Mouse (Mus musculus) adrenal gland, postnatal 14 days (tissue): ENCODE measurements around the gene Ermap. TPM values are rescaled to one million over a fixed set of nuclear protein-coding genes. Genes with fewer than 3 reads are reported as not detected.

Source experiments
- DNase-seq: peaks from one replicate; pipeline ENCODE4 v3.0.0; 2021; ENCODE audit warnings: mixed read lengths
- total RNA-seq: library from RNA; stranded (reverse); gene quantifications from 2 replicates; pipeline ENCODE4 v1.2.3, GENCODE M21; 2021

Ermap gene
- total RNA-seq, 1 experiment from 2014 or later, result 8.8 TPM

DNA sequence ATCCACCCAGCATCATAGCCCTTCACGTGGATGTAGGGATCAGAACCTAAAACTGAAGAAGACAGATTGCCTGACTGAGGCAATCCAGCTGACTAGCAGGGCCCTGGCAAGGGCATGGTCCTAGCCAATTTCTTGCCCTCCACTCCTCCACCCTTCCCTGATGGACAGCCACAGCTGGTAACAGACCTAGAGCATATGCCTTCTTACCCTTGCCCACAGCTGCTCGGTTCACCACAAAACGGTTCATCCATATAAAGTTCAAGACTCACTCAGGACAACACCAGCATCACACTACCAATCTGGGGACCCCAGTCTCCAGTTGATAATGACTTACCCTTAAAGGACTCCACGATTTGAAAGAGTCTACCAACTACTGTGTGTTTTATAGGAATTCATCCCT is 4.0 kb downstream of the Ermap start:
- DNase-seq, result no peak

DNA sequence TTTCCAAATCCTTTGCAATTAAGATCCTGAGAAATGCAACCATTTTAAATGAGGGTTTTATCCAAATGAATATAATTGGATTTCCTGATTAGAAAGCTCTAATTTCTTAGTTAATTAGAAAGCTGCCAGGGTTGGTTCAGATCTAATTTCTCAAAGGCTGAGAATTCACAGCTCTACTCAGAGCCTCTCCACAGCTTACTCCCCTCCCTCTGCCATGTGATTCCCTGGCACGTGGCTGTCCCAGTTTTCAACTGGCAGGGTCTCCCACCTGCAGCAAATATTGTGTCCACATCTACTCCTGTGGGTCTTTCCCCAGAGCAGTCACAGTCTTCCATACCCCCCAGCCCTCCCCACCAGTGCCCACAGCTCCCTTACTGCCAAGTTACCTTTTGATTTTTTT is 6.3 kb downstream of the Ermap start:
- DNase-seq, result no peak

DNA sequence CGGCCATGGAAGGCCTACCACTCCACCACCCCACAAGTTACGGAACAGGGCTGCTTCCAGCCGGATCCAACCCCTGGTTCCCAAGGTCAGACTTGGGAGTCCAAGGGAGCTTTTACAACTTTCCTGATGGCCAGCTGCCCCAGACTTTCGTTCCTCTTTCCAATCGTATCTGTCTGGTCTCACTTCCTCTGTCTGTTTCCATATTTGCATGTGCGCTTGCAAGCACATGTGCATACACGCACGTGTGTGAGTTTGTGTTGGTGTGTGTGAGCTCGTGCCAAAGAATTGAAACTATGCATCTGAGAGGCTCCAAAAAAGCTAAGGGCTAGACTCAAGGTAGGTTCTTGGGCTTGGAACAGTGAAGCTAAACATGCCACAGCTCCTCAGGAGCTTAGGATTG is 8.4 kb downstream of the Ermap start:
- DNase-seq, result no peak

DNA sequence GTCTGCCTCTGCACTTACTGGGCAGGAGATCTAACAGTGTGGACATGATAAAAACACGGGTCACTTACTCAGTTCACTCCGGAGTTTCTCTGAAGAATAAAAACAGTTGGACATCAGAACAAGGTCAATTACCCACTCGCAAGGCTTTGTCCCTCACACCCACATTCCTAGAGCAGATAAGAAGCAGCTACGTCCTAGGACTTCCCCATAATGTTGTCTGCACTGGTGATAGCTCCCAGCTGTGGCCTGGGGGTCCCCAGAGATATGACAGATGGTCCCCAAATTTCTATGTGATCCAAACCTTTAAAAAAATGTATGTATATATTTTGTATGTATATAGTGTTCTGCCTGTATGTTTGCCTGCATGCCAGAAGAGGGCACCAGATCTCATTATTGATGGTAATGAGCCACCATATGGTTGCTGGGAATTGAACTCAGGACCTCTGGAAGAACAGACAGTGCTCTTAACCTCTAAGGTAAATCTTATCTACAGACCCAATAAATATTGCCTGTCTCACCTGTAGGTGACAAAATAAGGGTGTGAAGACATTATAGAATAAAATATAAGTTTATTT is 9.6 kb downstream of the Ermap start:
- peak; percentile 16 for DNase-seq

DNA sequence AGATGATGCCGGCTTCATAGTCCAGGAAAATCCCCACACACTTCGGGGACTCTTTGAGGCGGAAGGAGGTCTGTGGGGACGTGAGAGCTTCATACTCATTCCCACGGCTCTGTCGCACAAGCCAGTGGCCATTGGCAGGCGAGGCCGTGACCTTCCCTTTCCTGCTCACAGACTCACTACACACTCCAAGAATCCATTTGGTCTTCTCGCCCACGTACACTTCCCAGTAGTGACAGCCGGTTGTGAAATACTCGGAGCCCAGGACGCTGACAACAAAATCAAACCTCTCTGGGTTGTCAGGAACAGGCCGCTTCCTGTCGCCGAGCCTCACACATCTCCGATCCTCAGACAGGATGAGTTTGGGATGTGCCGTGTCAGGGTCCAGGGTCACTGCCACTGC is 11.5 kb downstream of the Ermap start:
- peak; percentile 42 for DNase-seq

DNA sequence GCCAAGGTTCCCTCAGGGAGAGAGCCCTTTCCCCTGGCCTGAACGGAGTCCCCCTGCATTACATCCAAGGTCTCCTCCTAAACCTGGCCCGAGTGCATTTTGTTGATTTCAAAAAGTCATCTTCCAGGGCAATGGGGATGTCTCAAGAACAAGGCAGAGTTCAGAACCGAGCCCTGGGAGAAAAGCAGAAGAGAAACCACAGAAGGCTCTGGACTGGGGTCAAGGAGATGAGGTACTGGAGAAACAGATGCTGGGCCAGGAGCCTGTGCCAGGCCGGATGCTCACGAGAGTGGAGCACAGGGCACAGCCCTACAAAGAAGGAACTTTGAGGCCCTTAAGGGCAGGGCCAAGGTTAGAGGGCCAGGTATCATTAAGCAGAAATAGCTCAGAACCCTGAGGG is 12.1 kb downstream of the Ermap start:
- DNase-seq, result peak; percentile 26

DNA sequence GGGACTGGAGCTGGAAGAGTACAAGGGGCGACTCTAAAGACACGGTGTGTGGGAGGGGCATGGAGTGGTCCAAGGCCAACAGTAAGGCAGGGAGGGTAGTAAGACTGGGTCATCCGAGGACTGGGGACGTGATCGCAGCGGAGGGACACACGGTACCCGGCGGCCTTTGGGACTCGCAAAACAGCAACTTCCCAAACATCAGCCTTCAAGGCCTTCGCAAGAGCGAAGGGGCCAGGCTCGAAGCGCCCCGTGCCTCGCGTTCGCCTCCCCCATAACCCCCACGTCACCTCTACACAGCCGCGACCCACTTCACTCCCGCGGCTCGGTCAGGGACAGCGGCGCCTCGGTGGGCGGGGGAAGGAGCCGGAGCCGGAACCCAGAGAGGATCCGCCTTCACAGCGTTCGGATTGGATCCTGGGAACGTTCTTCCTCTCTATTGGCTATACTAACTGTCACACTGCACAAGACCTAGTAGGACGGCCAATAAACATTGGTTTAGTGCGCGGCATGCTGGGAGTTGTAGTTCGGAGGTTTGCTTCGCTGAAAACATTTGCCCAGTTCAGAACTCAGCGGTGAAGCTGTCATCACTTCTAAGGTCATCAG is 15.9 kb downstream of the Ermap start, which contains the start of gene Zfp691:
Gene Zfp691, minus strand, starts transcription at position 345 of the 603 bp plus-strand sequence.
- DNase-seq, result peak; percentile 95

DNA sequence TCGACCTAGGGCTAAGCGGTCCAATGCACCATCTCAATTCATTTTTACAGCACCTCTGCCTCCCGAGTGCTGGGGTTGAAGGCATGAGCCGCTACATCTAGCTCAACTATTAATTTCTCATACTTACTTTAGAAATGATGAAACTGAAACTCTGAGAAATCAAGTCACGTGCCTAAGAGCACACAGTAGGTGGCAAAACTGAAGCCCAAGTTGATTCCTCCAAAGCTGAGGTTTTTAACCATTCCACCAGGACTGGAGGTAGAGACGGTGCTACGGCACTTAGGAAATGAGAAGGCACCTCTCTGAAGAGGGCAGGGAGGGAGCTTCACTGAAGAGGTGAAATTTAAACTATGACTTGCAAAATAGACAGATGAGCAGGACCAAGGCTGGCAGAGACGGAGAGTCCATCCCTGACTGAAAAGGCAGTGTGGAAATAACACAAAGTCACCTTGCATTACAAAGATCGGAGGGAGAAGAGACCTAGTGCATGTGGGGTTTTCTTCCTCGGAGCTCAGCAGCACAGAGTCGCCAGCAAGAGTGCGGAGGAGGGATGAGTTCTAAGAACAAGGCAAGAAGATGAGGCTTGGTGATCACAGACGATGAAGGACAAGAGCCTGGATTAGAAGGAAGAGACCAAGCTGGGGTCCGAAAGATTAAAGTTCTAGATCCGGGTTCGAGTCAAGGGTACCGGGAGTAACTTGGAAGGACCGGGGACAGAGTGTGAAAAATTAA is 16.7 kb downstream of the Ermap start:
- DNase-seq, result no peak

DNA sequence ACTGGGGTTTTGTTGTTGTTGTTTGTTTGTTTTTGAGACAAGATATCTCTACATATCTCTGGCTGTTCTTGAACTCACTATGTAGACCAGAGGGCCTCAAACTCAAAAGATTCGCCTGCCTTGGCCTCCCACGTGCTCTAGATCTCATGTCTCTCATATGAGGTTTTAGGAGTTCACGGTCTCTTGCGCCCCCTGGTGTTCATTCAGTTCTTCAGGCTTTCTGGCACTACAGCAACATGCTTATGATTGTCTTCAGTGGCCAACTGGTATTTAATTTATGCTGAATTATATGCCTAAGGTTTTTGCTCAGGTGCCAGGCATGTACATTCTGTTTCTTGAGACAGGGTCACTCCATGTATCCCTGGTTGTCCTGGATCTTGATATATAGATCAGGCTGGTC is 22.1 kb downstream of the Ermap start:
- peak; percentile 90 for DNase-seq

DNA sequence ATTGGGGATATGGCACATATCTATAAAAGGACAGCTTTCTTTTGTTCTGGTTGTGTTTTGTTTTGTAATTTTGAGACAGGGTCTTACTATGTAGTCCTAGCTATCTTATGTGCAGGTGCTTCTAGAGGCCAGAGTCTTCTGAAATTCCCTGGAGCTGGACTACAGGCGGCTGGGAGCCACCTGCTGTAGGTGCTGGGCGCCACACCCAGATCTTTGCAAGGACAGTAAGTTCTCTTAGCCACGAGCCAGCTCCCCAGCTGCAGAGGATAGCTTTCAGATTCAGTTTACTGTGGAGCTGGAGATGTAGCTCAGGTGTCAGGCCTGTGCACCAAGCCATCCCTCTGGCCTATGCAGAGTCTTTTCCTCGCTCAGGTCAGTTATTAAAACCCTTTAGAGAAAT is 22.7 kb downstream of the Ermap start:
- no peak for DNase-seq

DNA sequence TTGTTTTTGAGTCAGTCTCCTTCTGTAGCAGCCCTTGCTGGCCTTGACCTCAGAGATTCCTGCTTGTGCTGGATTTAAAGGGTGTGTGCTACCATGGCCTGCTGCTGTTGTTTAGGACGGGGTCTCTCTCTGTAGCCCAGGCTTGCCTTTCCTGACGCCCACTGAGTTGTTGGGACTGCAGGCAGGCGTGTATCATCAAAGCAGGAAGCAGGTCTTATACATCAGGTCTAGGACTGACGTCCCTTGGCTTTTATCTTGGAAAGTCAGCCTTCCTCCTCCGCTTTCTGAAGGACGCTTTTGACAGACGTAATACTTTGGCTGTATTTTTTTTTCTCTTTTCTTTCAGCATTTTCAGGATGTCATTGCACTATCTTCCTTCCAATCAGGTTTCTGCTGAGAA is 23.9 kb downstream of the Ermap start:
- DNase-seq, result no peak

DNA sequence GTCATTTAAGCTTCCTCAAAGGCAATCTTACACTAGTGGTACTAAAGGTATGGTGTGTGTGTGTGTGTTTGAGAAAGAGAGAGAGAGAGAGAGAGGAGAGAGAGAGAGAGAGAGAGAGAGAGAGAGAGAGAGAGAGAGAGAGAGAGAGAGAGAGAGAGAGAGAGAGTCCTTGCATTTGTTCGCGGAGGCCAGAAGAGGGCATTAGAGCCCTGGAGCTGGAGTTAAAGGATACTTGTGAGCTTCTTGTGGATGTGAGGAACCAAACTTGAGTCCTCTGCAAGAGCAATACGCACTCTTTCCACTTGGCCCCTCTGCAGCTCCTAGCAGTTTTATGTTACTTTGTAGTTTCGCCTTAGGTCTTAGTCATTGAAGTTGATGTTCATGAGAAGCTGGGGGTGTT is 26.8 kb downstream of the Ermap start:
- no peak for DNase-seq

DNA sequence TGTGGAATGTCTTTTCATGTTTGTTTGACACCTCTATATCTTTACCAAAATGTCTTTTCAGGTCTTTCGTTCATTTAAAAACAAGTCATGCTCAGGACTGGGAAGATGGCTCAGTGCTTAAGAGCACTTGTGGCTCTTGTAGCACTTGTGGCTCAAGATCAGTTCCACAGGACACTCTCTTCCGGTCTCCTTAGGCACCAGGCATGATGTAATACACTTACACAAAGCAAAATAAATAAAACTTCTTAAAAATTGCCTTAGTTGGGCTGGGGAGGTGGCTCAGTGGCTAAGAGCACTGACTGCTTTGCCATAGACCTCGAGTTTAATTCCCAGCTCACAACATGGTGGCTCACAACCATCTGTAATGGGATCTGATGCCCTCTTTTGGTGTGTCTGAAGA is 28.5 kb downstream of the Ermap start:
- DNase-seq, result no peak

DNA sequence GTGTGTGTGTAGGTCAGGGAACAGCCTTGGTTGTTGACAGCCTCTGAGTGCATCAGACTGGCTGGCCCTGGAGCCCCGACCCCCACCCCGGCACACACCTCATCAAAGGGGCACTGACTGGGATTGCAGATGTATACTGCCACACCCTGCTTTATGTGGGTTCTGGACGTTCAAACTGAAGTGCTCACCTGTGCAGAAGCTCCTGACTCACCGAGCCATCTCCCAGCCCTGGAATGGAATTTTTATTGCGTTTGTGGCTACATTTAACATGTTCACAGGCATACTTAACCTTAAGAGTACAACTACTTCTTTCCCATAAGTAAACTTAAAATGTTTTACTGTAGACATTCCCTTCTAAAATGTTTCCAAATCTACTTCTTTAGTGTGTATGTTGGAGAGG is 31.9 kb downstream of the Ermap start:
- DNase-seq, result no peak

DNA sequence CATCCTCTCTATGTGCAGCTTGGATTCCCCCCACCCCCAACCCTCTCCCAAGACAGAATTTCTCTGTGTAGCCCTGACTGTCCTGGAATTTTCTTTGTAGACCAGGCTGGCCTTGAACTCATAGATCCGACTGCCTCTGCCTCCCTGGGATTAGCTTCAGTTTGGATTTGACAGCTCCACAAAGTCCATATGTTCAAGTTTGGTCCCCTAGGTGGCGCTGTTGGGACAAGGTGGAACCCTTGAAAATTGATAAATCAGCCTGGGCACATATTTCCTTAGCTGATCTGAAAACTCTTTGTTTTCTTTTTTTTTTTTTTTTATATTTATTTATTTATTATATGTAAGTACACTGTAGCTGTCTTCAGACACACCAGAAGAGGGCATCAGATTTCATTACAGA is 32.6 kb downstream of the Ermap start:
- peak; percentile 84 for DNase-seq

DNA sequence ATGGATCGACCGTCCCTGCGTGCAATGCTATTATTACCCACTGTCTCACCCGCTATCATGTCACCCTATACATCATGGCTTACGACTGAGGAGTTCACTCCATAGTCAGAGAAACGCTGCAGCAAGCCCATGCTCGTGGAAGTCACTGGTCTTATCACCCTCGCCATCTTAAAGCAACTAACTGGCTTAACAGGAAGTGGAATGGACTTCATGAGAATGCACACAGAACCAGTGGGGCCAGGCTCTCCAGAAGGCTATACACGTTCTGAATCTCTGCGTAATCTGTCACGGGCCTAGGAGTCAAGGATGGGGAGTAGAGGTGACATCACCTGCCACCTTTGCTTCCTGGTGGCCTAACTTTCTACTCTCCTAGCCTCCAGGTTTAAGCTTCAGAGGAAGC is 41.1 kb downstream of the Ermap start:
- DNase-seq, result no peak

DNA sequence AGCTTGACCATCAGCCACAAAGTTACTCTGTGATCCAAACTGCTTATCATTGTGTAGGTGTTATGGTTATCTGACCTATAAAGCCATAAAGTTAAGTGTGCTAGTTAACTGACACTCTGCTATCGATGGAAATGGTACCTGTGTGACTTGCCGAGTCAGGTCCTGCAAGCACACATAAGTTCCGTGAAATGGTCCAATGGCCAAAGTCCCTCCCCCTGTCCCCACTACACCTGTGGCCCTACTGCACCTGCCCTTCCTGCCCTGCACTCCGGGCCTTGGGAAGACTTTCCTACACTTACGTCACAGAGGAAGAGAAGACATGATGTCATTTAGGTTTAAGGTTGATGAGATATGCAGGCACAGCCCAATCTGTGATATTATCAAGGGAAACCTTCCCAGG is 42.5 kb downstream of the Ermap start:
- DNase-seq, result no peak

DNA sequence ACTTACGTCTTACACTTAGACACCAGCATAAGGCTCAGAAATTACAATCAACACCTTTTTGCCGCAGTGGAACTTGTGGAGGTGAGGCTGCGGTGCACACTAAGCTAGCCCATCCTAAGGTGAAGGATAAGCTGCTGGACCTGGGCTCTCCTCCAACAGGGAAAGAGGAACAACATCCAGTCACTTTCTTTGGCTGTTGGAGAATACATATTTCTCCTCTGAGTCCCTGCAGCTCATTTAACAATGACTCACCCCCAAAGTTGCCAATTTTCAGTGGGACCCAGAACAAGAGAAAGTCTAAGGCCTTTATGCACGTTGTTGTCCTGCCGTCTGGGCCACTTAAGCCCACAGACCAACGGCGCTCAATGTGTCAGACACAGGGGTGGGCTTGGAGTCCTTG is 43.0 kb downstream of the Ermap start:
- peak; percentile 64 for DNase-seq

DNA sequence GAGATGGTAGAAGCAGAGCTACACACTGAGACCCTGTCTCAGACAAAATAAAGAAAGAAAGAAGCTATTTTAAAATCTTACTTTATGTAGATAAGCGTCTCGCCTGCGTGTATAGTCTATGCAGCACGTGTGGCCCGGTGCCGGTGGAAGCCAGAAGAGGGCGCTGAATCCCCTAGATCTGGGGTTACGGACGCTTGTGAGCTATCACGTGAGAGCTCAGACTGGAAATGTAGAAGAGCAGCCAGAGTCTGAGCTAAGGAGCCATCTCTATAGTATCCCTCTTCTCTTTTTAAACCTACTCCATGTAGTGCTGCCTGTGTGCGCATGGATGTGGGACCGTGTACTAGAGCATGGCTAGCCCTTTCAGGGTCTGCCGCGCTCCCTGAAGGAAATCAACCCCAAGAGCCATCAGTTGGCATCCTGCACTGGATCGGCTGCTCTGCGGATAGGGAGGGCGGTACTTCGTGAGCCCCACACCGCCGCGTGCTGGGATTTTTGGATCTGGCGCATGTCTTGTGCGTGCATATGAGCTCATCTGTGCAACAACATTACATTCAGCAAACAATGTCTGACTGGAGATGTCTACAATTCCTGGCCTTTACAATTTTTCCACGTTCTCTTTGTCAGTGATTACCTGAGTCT is 47.5 kb downstream of the Ermap start:
- DNase-seq, result peak; percentile 84

DNA sequence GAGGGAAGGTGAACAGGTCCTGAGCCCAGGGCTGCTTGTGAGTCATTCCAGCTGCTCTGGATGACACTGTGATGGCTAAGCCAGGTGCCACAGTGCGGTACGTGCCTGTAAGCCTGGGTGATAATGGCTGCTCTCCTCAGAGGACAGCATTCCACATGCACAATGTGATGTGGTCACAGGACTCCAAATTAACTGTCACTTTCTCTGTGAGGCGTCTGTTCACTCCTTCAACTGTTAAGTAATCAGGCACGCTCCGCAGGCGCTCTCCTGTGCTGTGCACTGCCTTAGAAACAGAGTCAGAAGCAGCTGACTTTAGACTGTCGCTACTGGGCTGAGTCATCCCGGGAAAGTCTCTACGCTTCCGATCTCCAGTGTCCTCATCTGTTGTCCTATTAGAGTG is 48.6 kb downstream of the Ermap start:
- DNase-seq, result no peak

DNA sequence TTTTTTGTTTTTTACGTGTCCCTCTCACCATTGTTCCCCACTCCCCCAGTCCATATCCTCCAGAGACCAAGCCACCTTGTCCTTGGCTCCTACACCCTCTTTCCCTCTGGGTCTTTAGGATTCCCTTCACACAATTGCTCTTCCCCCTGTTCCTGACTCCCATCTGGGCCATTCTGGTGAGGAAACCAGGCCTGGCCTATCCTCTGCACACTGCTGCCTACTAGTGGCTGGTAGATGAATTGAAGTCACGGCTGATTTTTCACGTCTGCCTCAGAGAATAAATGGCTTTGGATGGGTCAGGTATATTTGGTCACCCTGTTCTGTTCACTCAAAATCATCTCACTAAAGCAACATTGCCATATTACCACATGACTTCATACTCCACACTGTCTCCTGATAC is 49.7 kb downstream of the Ermap start:
- peak; percentile 50 for DNase-seq

DNA sequence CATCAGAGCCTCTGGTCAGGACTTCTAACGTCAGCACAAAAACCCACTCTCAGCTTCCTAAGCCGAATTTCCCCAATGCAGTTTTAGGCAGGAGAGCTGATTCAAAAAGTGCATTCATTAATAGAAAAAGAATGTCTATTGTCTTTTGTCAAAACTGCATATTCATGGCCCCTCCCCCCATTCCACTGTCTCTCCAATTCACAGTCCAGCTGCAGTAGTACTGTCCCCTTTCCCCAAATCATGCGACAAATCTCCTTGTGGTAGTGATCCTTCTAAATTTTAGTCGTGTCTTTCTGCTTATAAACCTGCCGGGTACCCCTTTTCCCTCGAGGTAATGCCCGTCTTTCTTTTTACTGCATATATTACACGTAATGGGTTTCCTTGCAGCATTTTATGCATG is 51.0 kb downstream of the Ermap start:
- no peak for DNase-seq

DNA sequence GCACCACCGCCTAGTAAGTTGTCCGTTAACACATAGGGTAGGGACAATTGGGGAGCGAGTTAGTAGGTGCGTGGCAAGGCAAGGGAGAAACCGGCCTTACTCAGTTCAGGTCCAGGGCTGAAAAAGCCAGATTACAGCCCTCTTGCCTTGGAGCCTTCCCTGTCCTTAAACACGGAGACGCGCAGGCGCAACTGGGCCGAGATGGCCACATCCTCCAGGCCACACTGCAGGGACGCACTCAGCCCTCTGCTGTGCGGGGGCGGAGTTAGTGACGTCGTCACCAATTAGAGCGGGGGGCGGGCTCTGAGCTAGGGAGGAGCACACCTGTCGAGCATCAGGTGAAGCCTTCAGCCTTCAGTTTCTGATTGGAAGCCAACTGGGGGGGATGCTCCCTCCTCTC is 51.6 kb downstream of the Ermap start:
- peak; percentile 88 for DNase-seq

DNA sequence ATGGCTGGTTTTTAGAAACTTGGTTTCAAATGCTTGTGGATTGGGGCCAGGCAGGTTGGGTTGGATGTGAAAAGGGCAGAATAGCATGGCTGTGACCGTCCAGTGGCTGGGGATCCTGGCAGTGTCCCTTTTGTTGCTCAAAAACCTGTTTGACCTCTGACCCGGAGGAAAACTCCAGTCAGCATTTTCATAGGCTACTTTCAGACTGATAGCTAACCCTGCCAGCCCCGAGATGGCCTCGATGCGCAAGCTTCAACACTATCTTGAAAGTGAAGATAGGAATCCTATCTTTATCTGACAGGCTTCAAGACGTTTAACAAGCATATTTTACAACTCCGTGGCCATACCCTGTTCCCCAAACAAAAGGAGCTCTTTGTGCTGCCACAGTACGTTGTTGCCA is 52.5 kb downstream of the Ermap start:
- no peak for DNase-seq
